Mouse (Mus musculus) layer of hippocampus, postnatal 10 days (tissue): ENCODE measurements around the gene Edf1. TPM values are rescaled to one million over a fixed set of nuclear protein-coding genes. Genes with fewer than 3 reads are reported as not detected.

Experiments used
- DNase-seq, 2 experiments: peaks; one replicate each; pipeline ENCODE4 v3.0.0; 2021; ENCODE audit warnings: low spot score in 2 of 2
- total RNA-seq, 2 experiments: library from RNA; stranded (reverse); gene quantifications; 2 replicates each; pipeline ENCODE4 v1.2.3; 2021

Gene Edf1
- total RNA-seq, 2 experiments from 2014 or later = 232 to 242 TPM

GRCm38 (mm10) chr2:25560551-25560950, 2.9 kb downstream of the Edf1 start:
- no peak for DNase-seq

DNA sequence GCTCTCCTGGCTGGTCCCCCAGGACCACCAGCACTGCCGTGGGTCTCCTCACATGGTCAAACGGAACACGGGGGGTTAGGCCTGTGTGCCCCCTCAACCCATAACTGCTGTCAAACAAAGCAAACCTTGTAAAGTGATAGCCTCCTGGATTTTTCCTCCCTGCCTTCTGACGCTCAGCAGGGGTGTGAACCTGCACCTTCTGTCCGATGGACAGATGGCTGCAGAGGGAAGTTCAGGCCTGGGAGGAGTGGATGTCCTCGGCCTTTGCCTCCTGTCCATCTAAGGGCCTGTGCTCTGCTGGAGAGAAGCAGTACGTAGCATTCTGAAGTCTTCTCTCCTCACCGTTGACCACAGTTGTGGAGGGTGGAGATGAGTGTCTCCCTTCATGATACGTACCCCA, 4.3 kb downstream of the Edf1 start:
- DNase-seq = no peak

- no peak for DNase-seq
These were observed 8.1 kb downstream of the Edf1 start for GRCm38 (mm10) chr2:25565741-25566140.

DNA sequence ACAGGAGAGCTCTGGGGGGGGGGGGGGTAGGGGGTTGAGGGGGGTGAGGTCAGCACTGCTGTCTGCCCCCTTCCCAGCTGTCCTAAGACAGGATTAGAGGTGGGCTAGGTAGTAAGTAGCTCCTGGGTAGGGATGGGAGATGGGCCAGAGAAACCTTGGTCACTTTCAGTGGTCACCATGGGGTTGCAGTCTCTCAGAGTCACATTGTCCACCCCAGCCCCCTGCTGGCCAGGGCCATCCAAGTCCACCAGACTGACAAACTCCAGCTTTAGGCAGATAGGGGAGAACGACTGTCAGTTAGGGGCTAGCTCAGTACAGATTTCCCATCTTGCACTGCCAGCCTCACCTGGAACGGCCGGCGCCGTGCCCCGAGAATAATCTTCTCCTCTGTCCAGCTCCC, 8.9 kb downstream of the Edf1 start:
- peak in 1 of 2 experiments; percentile 17 for DNase-seq

GRCm38 (mm10) chr2:25568473-25569019, 10.9 kb downstream of the Edf1 start:
- DNase-seq = no peak

DNA sequence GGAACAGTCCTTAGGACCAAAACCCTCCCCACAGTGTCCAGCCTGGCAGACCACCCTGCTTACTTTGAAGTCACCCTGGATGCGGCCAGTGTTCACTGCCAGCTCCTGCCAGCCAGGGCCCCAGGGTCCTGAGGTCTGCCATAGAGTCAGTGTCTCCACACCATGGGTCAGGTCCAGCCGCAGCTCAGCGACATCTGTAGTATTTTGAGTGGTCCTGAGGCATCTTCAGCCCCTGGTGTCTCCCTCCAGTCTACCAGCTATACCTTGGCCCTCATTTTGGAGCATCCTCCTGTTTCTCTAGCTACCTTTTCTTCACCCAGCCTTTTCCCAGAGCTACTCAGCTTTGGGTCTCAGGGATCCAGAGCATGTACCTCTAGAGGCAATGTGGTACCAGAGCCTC, 11.7 kb downstream of the Edf1 start:
- peak in 1 of 2 experiments; percentile 9 for DNase-seq

DNA sequence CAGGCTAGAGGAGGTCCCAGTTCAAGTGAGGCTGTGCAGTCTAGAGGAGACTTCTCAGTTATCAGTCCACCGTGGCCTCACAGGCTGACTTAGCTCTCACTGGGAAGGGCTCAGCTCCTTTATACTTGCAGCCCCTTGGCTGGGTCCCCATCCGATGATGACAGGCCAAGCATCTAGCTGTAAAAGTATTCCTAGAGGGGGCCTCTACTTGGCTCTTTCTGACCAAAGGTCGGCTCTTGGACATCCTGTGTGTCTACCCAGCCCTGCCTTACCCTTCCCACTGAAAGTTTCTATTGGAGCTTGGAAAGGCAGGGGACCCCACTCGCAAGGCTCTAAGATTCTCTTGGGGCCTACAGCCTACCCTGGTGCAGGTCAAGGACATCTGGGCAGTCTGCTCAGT, 13.6 kb downstream of the Edf1 start:
- DNase-seq = no peak

DNA sequence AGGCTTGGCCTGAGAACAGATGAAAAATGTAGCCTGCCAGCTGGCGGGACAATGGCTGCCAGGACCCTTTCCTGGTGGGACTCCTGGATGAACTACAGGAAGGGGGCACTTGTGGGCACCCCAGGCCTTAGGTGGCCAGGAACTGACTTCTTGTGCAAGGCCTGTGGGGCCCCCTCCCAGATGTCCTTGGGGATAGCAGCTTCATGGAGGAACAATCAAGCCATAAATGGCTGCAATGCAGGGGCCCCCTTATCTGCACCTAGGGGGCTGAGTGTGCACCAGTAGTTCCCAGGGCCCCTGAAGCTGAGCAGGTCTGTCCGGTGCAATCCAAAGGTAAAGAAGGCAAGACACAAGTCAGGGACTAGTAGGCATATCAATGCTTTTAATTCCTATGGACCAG, 15.4 kb downstream of the Edf1 start:
- peak; percentile 5 to 15 for DNase-seq

DNA sequence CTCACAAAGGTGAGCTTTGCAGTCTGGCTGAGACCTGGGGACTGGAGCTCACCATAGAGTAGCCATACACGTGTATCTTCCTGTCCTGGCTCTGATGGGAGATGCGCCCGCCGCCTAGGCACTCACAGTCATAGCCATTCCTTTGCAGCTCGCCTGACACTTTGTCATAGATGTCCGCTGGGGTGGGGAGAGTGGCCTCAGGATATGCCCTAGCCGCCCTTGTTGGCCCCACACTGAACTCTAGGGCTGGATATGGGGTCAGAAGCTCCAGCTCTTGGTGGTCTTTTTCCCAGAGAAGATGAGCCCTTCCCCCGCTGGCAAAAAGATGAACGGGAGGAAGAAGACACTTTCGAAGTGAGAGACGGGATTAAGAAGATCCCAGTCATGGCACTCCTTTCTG, 16.5 kb downstream of the Edf1 start:
- DNase-seq = no peak

DNA sequence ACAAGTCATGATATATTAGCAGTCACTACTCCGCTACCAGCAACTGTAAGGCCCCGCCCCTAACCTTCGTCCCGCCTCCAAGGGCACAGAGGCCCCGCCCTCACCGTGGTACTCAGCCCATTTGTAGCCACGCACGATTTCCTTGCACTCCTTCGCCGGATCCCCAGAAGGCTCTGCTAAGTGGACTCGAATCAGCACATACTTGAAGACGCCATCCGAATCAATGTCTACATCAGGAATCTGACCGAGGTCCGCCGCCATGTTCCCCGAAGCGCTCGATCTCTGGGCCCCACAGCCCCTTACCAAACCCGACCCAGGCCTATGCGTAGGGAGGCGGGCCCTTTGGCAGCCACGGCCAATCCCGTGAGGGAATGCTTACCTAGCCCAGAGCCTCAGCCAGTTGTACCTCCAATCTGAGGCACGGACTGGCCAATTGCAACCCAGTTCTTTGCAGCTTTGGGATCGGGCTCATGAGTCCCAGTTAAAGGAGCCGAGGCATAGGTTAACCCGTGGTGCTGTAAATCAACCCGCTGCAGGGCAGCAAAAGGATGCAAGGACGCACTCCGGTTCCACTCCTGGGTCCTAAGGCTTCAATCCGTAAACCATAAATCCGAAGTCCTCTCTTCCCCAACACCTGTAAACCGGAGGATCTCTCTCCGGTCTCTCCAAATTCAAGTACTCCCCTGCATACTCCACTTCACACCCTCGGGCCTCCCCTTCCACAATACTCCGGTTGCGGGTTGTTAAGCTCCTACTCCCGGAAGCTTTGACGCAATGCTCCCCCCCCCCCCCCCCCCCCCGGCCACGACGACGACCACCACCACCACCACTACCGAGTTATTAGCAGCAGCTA, 17.2 kb downstream of the Edf1 start, which contains the start of the genes Mamdc4 and Phpt1:
Mamdc4 (minus strand) TSS at position 267 of the 853 bp plus-strand sequence.
Phpt1 (minus strand) TSS at position 646 of the 853 bp plus-strand sequence.
- DNase-seq = peak; percentile 96 to 97

DNA sequence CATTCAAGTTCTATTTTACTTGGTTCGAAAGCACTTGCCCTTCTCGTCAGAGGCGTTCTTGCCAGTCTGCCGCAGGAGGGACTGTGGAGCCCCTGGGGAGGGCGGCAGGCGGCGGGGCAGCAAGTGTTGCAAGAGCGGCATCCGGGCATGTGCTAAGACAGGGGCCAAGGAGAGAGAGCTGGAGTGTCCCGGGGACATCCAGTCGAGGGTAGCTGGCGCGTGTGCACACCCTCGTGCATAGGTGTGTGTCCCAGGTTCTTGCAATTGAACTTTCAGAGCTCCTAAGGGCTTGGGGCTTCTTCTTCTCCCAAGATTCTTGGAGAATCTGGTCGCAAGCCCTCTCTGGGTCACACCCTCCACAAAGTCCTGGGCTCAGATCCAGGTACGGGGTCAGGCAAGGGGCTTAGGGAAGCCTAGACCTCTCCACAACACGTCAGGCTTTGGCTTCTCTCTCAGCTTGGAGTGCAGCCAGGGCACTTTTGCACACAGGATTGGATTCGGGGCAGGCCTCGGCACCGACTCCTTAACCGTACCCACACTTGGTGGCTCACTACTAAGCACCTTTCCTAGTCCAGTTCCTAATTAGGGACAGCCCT, 17.9 kb downstream of the Edf1 start:
- DNase-seq = peak; percentile 56 to 59

- no peak for DNase-seq
These were observed 18.6 kb downstream of the Edf1 start for GRCm38 (mm10) chr2:25576028-25576850.

DNA sequence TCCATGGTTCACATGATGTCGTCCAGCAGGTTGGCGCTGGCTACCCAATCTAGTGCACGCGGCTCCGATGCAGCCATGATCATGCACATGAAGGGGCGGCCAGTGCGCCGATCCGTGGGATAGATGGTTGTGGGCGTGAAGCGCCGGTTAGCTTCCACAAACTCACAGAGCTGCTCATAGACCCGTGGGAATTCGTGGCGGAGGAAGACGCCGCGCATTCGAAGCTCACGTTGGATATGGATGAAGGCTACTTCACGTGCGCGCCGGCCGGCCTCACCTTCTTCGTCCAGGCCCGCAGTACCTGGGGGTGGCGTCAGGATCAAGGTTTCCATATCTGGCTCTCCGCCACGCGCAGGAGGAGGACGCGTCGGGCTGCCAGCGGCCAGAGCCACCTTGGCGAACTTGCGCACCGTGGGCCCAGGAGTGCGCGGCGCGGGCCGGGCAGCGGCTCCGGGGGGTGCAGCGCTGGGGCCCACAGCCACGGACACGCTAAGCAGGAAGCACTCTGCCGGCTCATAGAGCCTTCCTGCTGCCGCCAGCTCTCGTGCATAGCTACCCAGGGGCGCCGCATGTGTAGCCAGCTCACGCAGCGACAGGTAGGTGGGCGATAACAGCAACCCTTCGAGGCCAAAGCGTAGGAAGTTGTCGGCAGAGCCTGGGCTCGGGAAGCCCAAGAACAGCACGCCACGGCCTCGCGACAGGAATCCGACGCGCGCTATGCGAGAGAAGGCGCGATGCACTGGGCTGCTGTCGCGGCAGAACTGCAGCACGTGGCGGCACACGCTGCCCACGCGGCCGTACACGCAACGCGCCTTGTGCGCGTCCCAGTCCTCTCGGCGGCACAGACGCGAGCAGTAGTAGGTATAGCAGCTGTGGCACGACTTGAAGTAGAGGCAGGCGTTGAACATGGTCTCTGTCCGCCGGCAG, 19.6 kb downstream of the Edf1 start:
- DNase-seq = no peak

DNA sequence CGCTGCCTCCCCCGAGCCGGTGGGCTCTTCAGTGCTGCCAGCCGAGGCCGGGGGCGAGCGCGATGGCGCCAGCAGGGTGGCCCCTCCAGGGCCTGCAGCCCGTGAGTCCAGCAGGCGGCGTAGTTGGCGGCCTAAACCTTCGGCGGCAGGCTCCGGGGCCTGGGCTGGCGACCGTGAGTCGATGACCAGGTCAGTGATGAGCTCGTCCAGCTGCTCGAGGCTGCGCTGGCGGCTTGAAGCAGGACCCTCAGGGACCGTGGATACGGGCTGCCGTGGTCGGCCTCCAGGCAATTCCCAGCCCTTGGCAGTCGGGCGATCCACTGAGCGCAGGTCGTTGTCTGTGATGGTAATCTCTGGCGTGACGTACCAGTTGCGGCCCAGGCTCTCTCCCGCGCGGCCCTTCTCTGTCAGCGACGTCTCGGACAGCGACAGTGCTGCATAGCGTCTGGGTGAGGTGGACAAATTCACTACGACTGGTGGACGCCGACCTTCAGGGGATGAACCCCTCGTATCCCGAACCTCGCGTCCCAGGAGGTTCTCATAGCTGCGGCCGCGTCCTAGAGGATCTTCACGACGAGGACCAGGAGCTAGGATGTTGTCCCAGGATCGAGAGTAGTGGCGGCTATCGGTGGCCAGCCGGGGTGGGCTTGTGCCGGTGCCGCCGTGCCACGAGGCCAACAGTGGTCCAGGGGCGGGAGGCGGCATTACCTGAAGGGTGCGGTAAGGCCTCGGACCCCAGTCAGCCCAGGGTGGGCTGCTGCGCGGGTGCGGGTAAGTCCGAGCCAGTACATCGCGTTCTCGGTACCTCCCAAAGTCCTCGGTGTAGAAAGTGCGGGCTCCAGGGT, 20.5 kb downstream of the Edf1 start:
- peak in 1 of 2 experiments; percentile 45 for DNase-seq

- no peak for DNase-seq
These were observed 21.4 kb downstream of the Edf1 start for GRCm38 (mm10) chr2:25578796-25579736.

- DNase-seq = peak; percentile 51 to 58
These were observed 22.3 kb downstream of the Edf1 start for GRCm38 (mm10) chr2:25579737-25580460.

GRCm38 (mm10) chr2:25580621-25581101, 23.0 kb downstream of the Edf1 start:
- DNase-seq = peak in 1 of 2 experiments; percentile 41
